Mouse (Mus musculus): ENCODE data around the gene Zbtb49.

Zbtb49 gene

GRCm38 (mm10) chr5:38196821-38197481 lies 23.3 kb downstream of the Zbtb49 start:
- no peak for DNase-seq (ENCODE audit: extremely low read depth, low read depth, low spot score)

GRCm38 (mm10) chr5:38195941-38196340 lies 24.3 kb downstream of the Zbtb49 start:
- DNase-seq (ENCODE audit: extremely low read depth, low read depth, low spot score) = no peak

- DNase-seq (ENCODE audit: extremely low read depth, low read depth, low spot score) = no peak
Observed at GRCm38 (mm10) chr5:38194946-38195345, 25.3 kb downstream of the Zbtb49 start.

GRCm38 (mm10) chr5:38190907-38191306 lies 29.4 kb downstream of the Zbtb49 start:
- DNase-seq (ENCODE audit: extremely low read depth, low read depth, low spot score) = no peak

GRCm38 (mm10) chr5:38187006-38187405 lies 33.3 kb downstream of the Zbtb49 start:
- no peak for DNase-seq (ENCODE audit: extremely low read depth, low read depth, low spot score)

- no peak for DNase-seq (ENCODE audit: extremely low read depth, low read depth, low spot score)
Observed at GRCm38 (mm10) chr5:38184688-38185285, 35.5 kb downstream of the Zbtb49 start.

GRCm38 (mm10) chr5:38174256-38174912 lies 45.9 kb downstream of the Zbtb49 start:
- no peak for DNase-seq (ENCODE audit: extremely low read depth, low read depth, low spot score)

- DNase-seq (ENCODE audit: extremely low read depth, low read depth, low spot score) = no peak
Observed at GRCm38 (mm10) chr5:38173766-38174165, 46.5 kb downstream of the Zbtb49 start.

GRCm38 (mm10) chr5:38168497-38168896 lies 51.8 kb downstream of the Zbtb49 start:
- no peak for DNase-seq (ENCODE audit: extremely low read depth, low read depth, low spot score)

- no peak for DNase-seq (ENCODE audit: extremely low read depth, low read depth, low spot score)
Observed at GRCm38 (mm10) chr5:38159634-38160413, 60.4 kb downstream of the Zbtb49 start, which contains the start of gene Nsg1. Gene Nsg1, minus strand, starts transcription at chr5:38159907.

GRCm38 (mm10) chr5:38158947-38159633 lies 61.2 kb downstream of the Zbtb49 start:
- DNase-seq (ENCODE audit: extremely low read depth, low read depth, low spot score) = no peak

GRCm38 (mm10) chr5:38158501-38158946 lies 61.7 kb downstream of the Zbtb49 start:
- no peak for DNase-seq (ENCODE audit: extremely low read depth, low read depth, low spot score)

GRCm38 (mm10) chr5:38157481-38158020 lies 62.7 kb downstream of the Zbtb49 start:
- DNase-seq (ENCODE audit: extremely low read depth, low read depth, low spot score) = no peak

- DNase-seq (ENCODE audit: extremely low read depth, low read depth, low spot score) = no peak
Observed at GRCm38 (mm10) chr5:38153636-38154035, 66.6 kb downstream of the Zbtb49 start.

GRCm38 (mm10) chr5:38152201-38153108 lies 67.8 kb downstream of the Zbtb49 start:
- DNase-seq (ENCODE audit: extremely low read depth, low read depth, low spot score) = no peak

GRCm38 (mm10) chr5:38151264-38151663 lies 69.0 kb downstream of the Zbtb49 start:
- DNase-seq (ENCODE audit: extremely low read depth, low read depth, low spot score) = no peak

- no peak for DNase-seq (ENCODE audit: extremely low read depth, low read depth, low spot score)
Observed at GRCm38 (mm10) chr5:38146524-38146923, 73.7 kb downstream of the Zbtb49 start.

GRCm38 (mm10) chr5:38140893-38141292 lies 79.4 kb downstream of the Zbtb49 start:
- no peak for DNase-seq (ENCODE audit: extremely low read depth, low read depth, low spot score)
